Mouse (Mus musculus) bone marrow, adult 2 months (tissue): Measurements from ENCODE around the gene Ttc3.

Experiments used
- CTCF ChIP-seq: fragments of 200-500 bp; IDR thresholded peaks from 2 replicates; pipeline ENCODE4 v1.5.1; 2011; ENCODE audit warnings: low read length, control low read depth; ENCODE audit not compliant: control insufficient read depth, insufficient read depth
- POLR2A ChIP-seq: fragments of 200-500 bp; IDR thresholded peaks from 2 replicates; pipeline ENCODE4 v1.6.1; 2011; ENCODE audit warnings: low read depth, mild to moderate bottlenecking, control low read depth, low read length, borderline replicate concordance; ENCODE audit not compliant: control insufficient read depth

DNA sequence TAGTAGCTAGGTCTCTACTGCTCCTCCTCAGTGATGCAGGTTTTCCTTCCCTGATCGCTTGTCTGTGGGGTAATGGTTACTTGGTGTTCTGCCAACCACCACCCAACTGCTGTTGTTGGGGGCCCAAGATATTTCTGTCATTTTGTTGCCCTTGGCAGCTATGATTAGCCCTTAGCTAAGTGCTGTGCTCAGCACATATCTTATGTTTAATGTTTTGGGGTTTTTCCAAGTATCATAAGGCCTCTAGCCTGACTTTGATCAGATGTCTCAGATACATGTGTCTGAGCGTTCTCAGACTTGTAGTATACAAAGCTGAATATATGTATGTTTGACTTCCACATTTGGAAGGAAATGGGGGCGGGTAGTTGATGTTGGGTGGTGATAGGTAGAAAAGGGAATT lies 40.9 kb downstream of the Ttc3 start:
- no peak for TF ChIP-seq CTCF
- TF ChIP-seq POLR2A = no peak
